Mouse (Mus musculus) heart, embryonic 10.5 days (tissue): Measurements from ENCODE around the gene Apof. TPM values are rescaled to one million over a fixed set of nuclear protein-coding genes. Genes with fewer than 3 reads are reported as not detected.
A peak's percentile ranks its signal among the peaks of the same experiment; 100 is the strongest.

Experiments used
- DNase-seq: peaks from one replicate; pipeline ENCODE4 v3.0.0-alpha.2; 2017; ENCODE audit warnings: low spot score
- H3K27ac ChIP-seq: fragments of 300-500 bp; sonication (generic); 2 replicates; pipeline ENCODE4 v1.5.1; 2016; ENCODE audit warnings: mild to moderate bottlenecking
- H3K27me3 ChIP-seq: fragments of 300-500 bp; sonication (generic); 2 replicates; pipeline ENCODE4 v1.6.1; 2016; ENCODE audit warnings: mild to moderate bottlenecking; ENCODE audit not compliant: poor library complexity, insufficient read depth, severe bottlenecking
- H3K36me3 ChIP-seq: fragments of 300-500 bp; sonication (generic); 2 replicates; pipeline ENCODE4 v1.6.1; 2016; ENCODE audit warnings: mild to moderate bottlenecking, moderate library complexity
- H3K4me1 ChIP-seq: fragments of 300-500 bp; sonication (generic); 2 replicates; pipeline ENCODE4 v1.6.1; 2016; ENCODE audit warnings: mild to moderate bottlenecking
- H3K4me3 ChIP-seq: fragments of 300-500 bp; sonication (generic); 2 replicates; pipeline ENCODE4 v1.5.1; 2016; ENCODE audit warnings: mild to moderate bottlenecking, moderate library complexity
- H3K9me3 ChIP-seq: fragments of 300-500 bp; sonication (generic); 2 replicates; pipeline ENCODE4 v1.6.1; 2016; ENCODE audit warnings: mild to moderate bottlenecking, moderate library complexity
- WGBS: fragments of 180-500 bp; shearing (Covaris S2); methylation state at CpG from one replicate; pipeline ENCODE4 v1.1.7; 2016; 5-methylcytosine and 5-hydroxymethylcytosine counted together
- polyA plus RNA-seq: library from polyadenylated mRNA; unstranded; fragments of >200 nt; fragmentation: Nextera tagmentation; extraction: Ambion mirVana; gene quantifications from 2 replicates; pipeline ENCODE4 v1.2.1, GENCODE M21; 2016

Apof gene
- polyA plus RNA-seq, 1 experiment from 2014 or later, result 3.9 TPM

GRCm38 (mm10) chr10:128310902-128311301 is 42.4 kb downstream of the Apof start:
- no peaks in the 10 kb centered on the region for H3K9me3 ChIP-seq
- peaks cover 19% of the 10 kb centered on the region for H3K4me1 ChIP-seq
- H3K27ac ChIP-seq, result peak overlapping the region; percentile 71; the same call in 1 of the 2 replicates
- H3K36me3 ChIP-seq, result peaks cover 66% of the 10 kb centered on the region
- H3K27me3 ChIP-seq, result no peaks in the 10 kb centered on the region
- no peak for DNase-seq
- 45% methylated on average over 4 of the region's 4 CpGs for WGBS
- H3K4me3 ChIP-seq, result peak overlapping the region; percentile 23; the same call in 1 of the 2 replicates

DNA sequence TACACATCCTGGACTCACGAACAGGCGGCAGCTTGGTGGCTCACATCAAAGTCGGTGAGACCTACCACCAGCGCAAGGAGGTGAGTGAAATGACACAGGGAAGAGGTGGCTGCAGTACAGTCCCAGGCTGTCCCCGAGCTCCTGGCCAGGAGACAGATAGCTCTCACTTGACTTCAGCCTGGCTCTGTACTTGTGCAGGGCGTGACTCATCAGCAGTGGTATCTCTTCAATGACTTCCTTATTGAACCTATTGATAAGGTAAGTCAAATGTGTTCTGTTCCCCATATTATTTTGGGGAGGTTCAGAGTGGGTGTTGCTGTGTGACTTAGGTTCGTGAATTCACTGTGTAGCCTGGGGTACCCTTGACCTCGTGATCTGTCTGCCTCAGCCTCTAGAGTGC is 47.1 kb downstream of the Apof start:
- peaks cover 78% of the 10 kb centered on the region for H3K36me3 ChIP-seq
- no peaks in the 10 kb centered on the region for H3K9me3 ChIP-seq
- no peak overlapping the region for H3K27ac ChIP-seq
- no peak for DNase-seq
- peaks cover 9% of the 10 kb centered on the region for H3K4me1 ChIP-seq
- no peak overlapping the region for H3K4me3 ChIP-seq
- no peaks in the 10 kb centered on the region for H3K27me3 ChIP-seq
- WGBS, result 87% methylated on average over 8 of the region's 8 CpGs

Other genes starting within 250 kb of the Apof start
- gene Naca, start 233.1 kb upstream of the Apof start, polyA plus RNA-seq, result 639 and 790 TPM in 2 replicates
- 403 and 465 TPM in 2 replicates for gene Ptges3, start 209.7 kb upstream of the Apof start, polyA plus RNA-seq
- 3,536 and 4,735 TPM in 2 replicates for gene Atp5b, start 185.4 kb upstream of the Apof start, polyA plus RNA-seq
- gene Baz2a, start 177.1 kb upstream of the Apof start, polyA plus RNA-seq, result 10.1 and 12.0 TPM in 2 replicates
- 32.5 and 38.6 TPM in 2 replicates for gene Rbms2, start 88.4 kb upstream of the Apof start, polyA plus RNA-seq
- gene Gls2, start 74.2 kb upstream of the Apof start, polyA plus RNA-seq, result 0.86 and 1.1 TPM in 2 replicates
- 37.9 and 41.9 TPM in 2 replicates for gene Spryd4, start 56.9 kb upstream of the Apof start, polyA plus RNA-seq
- gene Mip, start 42.8 kb upstream of the Apof start, polyA plus RNA-seq, result not detected in 2 replicates
- 48.1 and 69.3 TPM in 2 replicates for gene Timeless, start 36.6 kb upstream of the Apof start, polyA plus RNA-seq
- gene Apon, start 14.6 kb upstream of the Apof start, polyA plus RNA-seq, result 0.18 and 0.23 TPM in 2 replicates
- 10.8 and 11.0 TPM in 2 replicates for gene Stat2, start 1.9 kb downstream of the Apof start, polyA plus RNA-seq
- 0.25 and 0.48 TPM in 2 replicates for gene Il23a, start 30.1 kb downstream of the Apof start, polyA plus RNA-seq
- 29.9 and 31.4 TPM in 2 replicates for gene Pan2, start 34.7 kb downstream of the Apof start, polyA plus RNA-seq
- gene Cnpy2, start 53.8 kb downstream of the Apof start, polyA plus RNA-seq, result 220 and 255 TPM in 2 replicates
- 347 and 474 TPM in 2 replicates for gene Cs, start 69.1 kb downstream of the Apof start, polyA plus RNA-seq
- 9.7 and 10.7 TPM in 2 replicates for gene Coq10a, start 100.3 kb downstream of the Apof start, polyA plus RNA-seq
- gene Ankrd52, start 108.4 kb downstream of the Apof start, polyA plus RNA-seq, result 10.9 and 12.7 TPM in 2 replicates
- 0.07 and 2.4 TPM in 2 replicates for gene Slc39a5, start 132.6 kb downstream of the Apof start, polyA plus RNA-seq
- gene Nabp2, start 142.8 kb downstream of the Apof start, polyA plus RNA-seq, result 76.5 and 87.9 TPM in 2 replicates
- gene Rnf41, start 143.0 kb downstream of the Apof start, polyA plus RNA-seq, result 31.0 and 34.3 TPM in 2 replicates
- 66.0 and 68.7 TPM in 2 replicates for gene Smarcc2, start 190.6 kb downstream of the Apof start, polyA plus RNA-seq
- 1,508 and 1,550 TPM in 2 replicates for gene Myl6, start 225.5 kb downstream of the Apof start, polyA plus RNA-seq
- gene Myl6b, start 230.0 kb downstream of the Apof start, polyA plus RNA-seq, result 3.2 and 4.0 TPM in 2 replicates